Mouse (Mus musculus) heart, postnatal 0 days (tissue): Measurements from ENCODE around the gene Olfr1359. TPM values are rescaled to one million over a fixed set of nuclear protein-coding genes. Genes with fewer than 3 reads are reported as not detected.
"Not testable (repeated sequence)": the region's sequence is repeated elsewhere in the genome, so short reads cannot be mapped to it uniquely, and the experiment has no call there.

Experiments used
- ATAC-seq: fragments of 200-750 bp; cut with Nextera tagmentation; 2 replicates; pipeline ENCODE4 v1.8.0; 2017; ENCODE audit warnings: low read depth, moderate number of reproducible peaks, moderate library complexity; ENCODE audit not compliant: insufficient read depth
- DNase-seq: peaks from one replicate; pipeline ENCODE4 v3.0.0-alpha.2; 2016; ENCODE audit warnings: low spot score
- H3K27ac ChIP-seq: fragments of 300-500 bp; sonication (generic); 2 replicates; pipeline ENCODE4 v1.5.1; 2014; ENCODE audit warnings: low read depth, mild to moderate bottlenecking
- H3K27me3 ChIP-seq: fragments of 300-500 bp; sonication (generic); 2 replicates; pipeline ENCODE4 v1.6.1; 2014; ENCODE audit warnings: low read length, mixed read lengths; ENCODE audit not compliant: control insufficient read depth, insufficient read depth
- H3K36me3 ChIP-seq: fragments of 300-500 bp; sonication (generic); replicated peaks from 2 replicates; pipeline ENCODE4 v1.6.1; 2014; ENCODE audit warnings: low read length, mixed read lengths; ENCODE audit not compliant: control insufficient read depth, insufficient read depth
- H3K4me1 ChIP-seq: fragments of 300-500 bp; sonication (generic); 2 replicates; pipeline ENCODE4 v1.6.1; 2014; ENCODE audit warnings: antibody characterized with exemption; ENCODE audit not compliant: control insufficient read depth, insufficient read depth
- H3K4me2 ChIP-seq: fragments of 300-500 bp; sonication (generic); 2 replicates; pipeline ENCODE4 v1.6.1; 2014; ENCODE audit warnings: low read depth, mild to moderate bottlenecking, low read length, moderate library complexity
- H3K4me3 ChIP-seq: fragments of 300-500 bp; sonication (generic); 2 replicates; pipeline ENCODE4 v1.5.1; 2014; ENCODE audit warnings: low read depth, low read length
- H3K9ac ChIP-seq: fragments of 300-500 bp; sonication (generic); replicated peaks from 2 replicates; pipeline ENCODE4 v1.6.1; 2014; ENCODE audit warnings: low read depth, low read length, mixed read lengths
- H3K9me3 ChIP-seq: fragments of 300-500 bp; sonication (generic); replicated peaks from 2 replicates; pipeline ENCODE4 v1.6.1; 2016; ENCODE audit warnings: low read length; ENCODE audit not compliant: control insufficient read depth
- CTCF ChIP-seq: IDR thresholded peaks from 2 replicates; pipeline ENCODE4 v1.5.1; 2016; ENCODE audit warnings: antibody characterized with exemption, control low read depth, low read depth
- EP300 ChIP-seq: IDR thresholded peaks from 2 replicates; pipeline ENCODE4 v1.6.1; 2016; ENCODE audit warnings: antibody characterized with exemption, low read depth
- WGBS: fragments of 180-500 bp; shearing (Covaris S2); extraction: QIAGEN DNeasy Blood & Tissue Kit; methylation state at CpG from one replicate; pipeline ENCODE4 v1.1.7; 2014; 5-methylcytosine and 5-hydroxymethylcytosine counted together
- microRNA-seq: library from miRNA; unstranded; fragments of <30 nt; microRNA quantifications from one replicate; pipeline ENCODE4, GENCODE M21; 2016
- polyA plus RNA-seq: library from polyadenylated mRNA; unstranded; fragments of >200 nt; fragmentation: Nextera tagmentation; extraction: Ambion mirVana; gene quantifications from 2 replicates; pipeline ENCODE4 v1.2.1, GENCODE M21; 2015
- total RNA-seq: library from RNA; depleted of rRNA; stranded (reverse); fragments of >200 nt; gene quantifications from 2 replicates; pipeline ENCODE4 v1.2.3, GENCODE M21; 2014; ENCODE audit warnings: low replicate concordance; rRNA removed

Olfr1359 gene
- total and polyA plus RNA-seq, 2 experiments from 2014 or later, result not detected

GRCm38 (mm10) chr13:21752356-21752755 lies 54.4 kb downstream of the Olfr1359 start:
- DNase-seq, result no peak
- H3K27ac ChIP-seq, result peak overlapping the region; percentile 31; the same call in 1 of the 2 replicates

GRCm38 (mm10) chr13:21753051-21753523 lies 55.2 kb downstream of the Olfr1359 start:
- DNase-seq (no peak), ATAC-seq (no peak)
- 3% methylated on average over 10 of the region's 10 CpGs for whole genome bisulfite sequencing
- H3K27me3 ChIP-seq, result no peaks in the 10 kb centered on the region
- H3K27ac ChIP-seq, result peak overlapping the region; percentile 94
- no peaks in the 10 kb centered on the region for H3K9me3 ChIP-seq
- TF ChIP-seq EP300 (no peak), CTCF (no peak)
- peak overlapping the region; percentile 51 for H3K4me3 ChIP-seq
- H3K4me1 ChIP-seq, result peaks cover 23% of the 10 kb centered on the region
- H3K36me3 ChIP-seq, result no peaks in the 10 kb centered on the region
- H3K9ac ChIP-seq, result peak overlapping the region; percentile 51
- peak overlapping the region; percentile 67 for H3K4me2 ChIP-seq

More at GRCm38 (mm10) chr13:21752356-21752755, 54.4 kb downstream of the Olfr1359 start:
- TF ChIP-seq EP300, result no peak
- no peak for TF ChIP-seq CTCF
- Histone ChIP-seq H3K27me3 (no peaks in the 10 kb centered on the region), H3K9me3 (no peaks in the 10 kb centered on the region), H3K4me1 (peaks cover 23% of the 10 kb centered on the region), H3K4me2 (0 out of 2 replicates have a peak overlapping the region, but pooled peaks have one; percentile 67), H3K36me3 (no peaks in the 10 kb centered on the region), H3K9ac (0 out of 2 replicates have a peak overlapping the region, but pooled peaks have one; percentile 51), H3K4me3 (no peak overlapping the region)
- WGBS, result 33% methylated on average over 3 of the region's 3 CpGs
- no peak for ATAC-seq

GRCm38 (mm10) chr13:21753524-21754285 lies 55.8 kb downstream of the Olfr1359 start, which contains the start of the genes Hist1h2ak and Hist1h2bn:
Hist1h2ak (minus strand) TSS chr13:21753827.
Hist1h2bn (plus strand) TSS chr13:21754123.
- Histone ChIP-seq H3K4me2 (peak within 1 kb of the TSS; percentile 72), H3K4me1 (peaks cover 23% of the 10 kb centered on the region), H3K4me3 (peak within 1 kb of the TSS; percentile 51), H3K27ac (peak within 1 kb of the TSS; percentile 94), H3K9ac (peak within 1 kb of the TSS; percentile 51)
- not testable (repeated sequence) for H3K27me3 ChIP-seq, H3K9me3 ChIP-seq, H3K36me3 ChIP-seq
- WGBS, result 0% methylated on average over 36 of the region's 50 CpGs
- DNase-seq (peak; percentile 98), ATAC-seq (peak; percentile 92)

DNA sequence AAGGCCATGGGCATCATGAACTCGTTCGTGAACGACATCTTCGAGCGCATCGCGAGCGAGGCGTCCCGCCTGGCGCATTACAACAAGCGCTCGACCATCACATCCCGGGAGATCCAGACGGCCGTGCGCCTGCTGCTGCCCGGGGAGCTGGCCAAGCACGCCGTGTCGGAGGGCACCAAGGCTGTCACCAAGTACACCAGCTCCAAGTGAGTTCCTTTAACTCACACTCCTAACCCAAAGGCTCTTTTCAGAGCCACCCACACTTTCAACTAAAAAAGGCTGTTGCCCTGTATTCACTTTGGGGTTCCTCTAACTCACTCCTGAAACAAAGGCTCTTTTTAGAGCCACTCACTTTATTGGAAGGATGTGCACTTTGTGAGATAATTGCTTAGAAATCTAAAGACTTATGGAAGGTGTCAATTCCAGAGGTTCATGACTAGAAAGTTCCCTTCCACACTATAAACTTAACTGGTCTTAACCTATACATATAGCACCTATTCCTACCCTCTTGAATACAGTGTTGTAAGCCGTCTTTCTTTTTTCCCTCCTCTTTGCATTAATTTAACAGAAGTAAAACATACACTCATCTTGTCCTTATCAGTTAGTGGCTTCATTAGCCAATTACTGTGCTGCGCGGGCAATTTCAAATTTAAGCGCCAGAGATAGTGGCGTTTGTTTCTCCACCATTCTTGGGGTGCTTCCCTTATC lies 56.5 kb downstream of the Olfr1359 start:
- peak; percentile 18 for ATAC-seq
- H3K9me3 ChIP-seq, H3K36me3 ChIP-seq, H3K27me3 ChIP-seq: not testable (repeated sequence)
- peak overlapping the region; percentile 94 for H3K27ac ChIP-seq
- peak overlapping the region; percentile 51 for H3K4me3 ChIP-seq
- peak overlapping the region; percentile 48 for H3K9ac ChIP-seq
- WGBS, result 3% methylated on average over 12 of the region's 26 CpGs
- peak overlapping the region; percentile 72 for H3K4me2 ChIP-seq
- peaks cover 18% of the 10 kb centered on the region for H3K4me1 ChIP-seq
- peak; percentile 28 for DNase-seq

- 0 out of 2 replicates have a peak overlapping the region, but pooled peaks have one; percentile 5 for H3K4me3 ChIP-seq
Observed at GRCm38 (mm10) chr13:21755707-21756106, 57.8 kb downstream of the Olfr1359 start.

More at GRCm38 (mm10) chr13:21755707-21756106, 57.8 kb downstream of the Olfr1359 start:
- peak overlapping the region; percentile 72 for H3K4me2 ChIP-seq
- WGBS, result 74% methylated on average over 1 of the region's 1 CpGs
- no peaks in the 10 kb centered on the region for H3K9me3 ChIP-seq
- peaks cover 13% of the 10 kb centered on the region; the same call in 1 of the 2 replicates for H3K4me1 ChIP-seq
- ATAC-seq (no peak), DNase-seq (no peak)
- no peaks in the 10 kb centered on the region for H3K36me3 ChIP-seq
- TF ChIP-seq EP300, result no peak
- no peak overlapping the region; the same call in 1 of the 2 replicates for H3K9ac ChIP-seq
- no peak overlapping the region for H3K27ac ChIP-seq
- H3K27me3 ChIP-seq, result no peaks in the 10 kb centered on the region

Small RNA genes within 50 kb of the gene (microRNA-seq; reads per million reads assigned to microRNA genes)
- gene Gm44357, result not detected
- gene Gm44367, result not detected
- gene Gm44454, result not detected

Other genes with a start within 250 kb of the Olfr1359 start
Only the 30 nearest of the 33 such genes appear.
- 0.70 and 1.7 TPM in 2 replicates for gene Zkscan4, start 219.2 kb upstream of the Olfr1359 start, total RNA-seq
- 1.9 and 2.0 TPM in 2 replicates for gene Zkscan4, start 219.2 kb upstream of the Olfr1359 start, polyA plus RNA-seq
- gene Gm10065, start 218.7 kb upstream of the Olfr1359 start, total RNA-seq, result not detected in 2 replicates
- gene Gm10065, start 218.7 kb upstream of the Olfr1359 start, polyA plus RNA-seq, result not detected in 2 replicates
- 0.08 and 0.15 TPM in 2 replicates for gene AK157302, start 202.9 kb upstream of the Olfr1359 start, total RNA-seq
- 0.93 and 1.3 TPM in 2 replicates for gene AK157302, start 202.9 kb upstream of the Olfr1359 start, polyA plus RNA-seq
- gene Gm11273, start 196.7 kb upstream of the Olfr1359 start, total RNA-seq, result 54.7 and 58.8 TPM in 2 replicates
- 27.8 and 29.0 TPM in 2 replicates for gene Gm11273, start 196.7 kb upstream of the Olfr1359 start, polyA plus RNA-seq
- gene Zkscan8, start 167.0 kb upstream of the Olfr1359 start, total RNA-seq, result 7.1 and 10.9 TPM in 2 replicates
- 3.0 and 3.4 TPM in 2 replicates for gene Zkscan8, start 167.0 kb upstream of the Olfr1359 start, polyA plus RNA-seq
- not detected in 2 replicates for gene Olfr1366, start 155.3 kb upstream of the Olfr1359 start, total RNA-seq
- not detected in 2 replicates for gene Olfr1366, start 155.3 kb upstream of the Olfr1359 start, polyA plus RNA-seq
- not detected in 2 replicates for gene Olfr1535, start 138.2 kb upstream of the Olfr1359 start, total RNA-seq
- gene Olfr1535, start 138.2 kb upstream of the Olfr1359 start, polyA plus RNA-seq, result 0.03 TPM in 1 of 2 replicates, not detected in the other
- not detected in 2 replicates for gene Olfr1364, start 116.4 kb upstream of the Olfr1359 start, total RNA-seq
- not detected in 2 replicates for gene Olfr1364, start 116.4 kb upstream of the Olfr1359 start, polyA plus RNA-seq
- gene Olfr1362, start 84.1 kb upstream of the Olfr1359 start, total RNA-seq, result not detected in 2 replicates
- not detected in 2 replicates for gene Olfr1362, start 84.1 kb upstream of the Olfr1359 start, polyA plus RNA-seq
- not detected in 2 replicates for gene Olfr11, start 55.6 kb upstream of the Olfr1359 start, total RNA-seq
- not detected in 2 replicates for gene Olfr11, start 55.6 kb upstream of the Olfr1359 start, polyA plus RNA-seq
- gene Olfr1361, start 34.7 kb upstream of the Olfr1359 start, total RNA-seq, result not detected in 2 replicates
- gene Olfr1361, start 34.7 kb upstream of the Olfr1359 start, polyA plus RNA-seq, result not detected in 2 replicates
- not detected in 2 replicates for gene Olfr1360, start 20.7 kb upstream of the Olfr1359 start, total RNA-seq
- not detected in 2 replicates for gene Olfr1360, start 20.7 kb upstream of the Olfr1359 start, polyA plus RNA-seq
- gene Hist1h2bl, start 18.0 kb downstream of the Olfr1359 start, total RNA-seq, result 431 and 666 TPM in 2 replicates
- 0.55 and 0.98 TPM in 2 replicates for gene Hist1h2bl, start 18.0 kb downstream of the Olfr1359 start, polyA plus RNA-seq
- 828 and 1,538 TPM in 2 replicates for gene Hist1h2ai, start 18.3 kb downstream of the Olfr1359 start, total RNA-seq
- 3.6 and 4.3 TPM in 2 replicates for gene Hist1h2ai, start 18.3 kb downstream of the Olfr1359 start, polyA plus RNA-seq
- 1,332 and 1,437 TPM in 2 replicates for gene Hist1h3h, start 19.5 kb downstream of the Olfr1359 start, total RNA-seq
- 1.8 TPM in 1 of 2 replicates, not detected in the other for gene Hist1h3h, start 19.5 kb downstream of the Olfr1359 start, polyA plus RNA-seq
- gene Hist1h2bm, start 23.9 kb downstream of the Olfr1359 start, total RNA-seq, result 1,438 and 1,618 TPM in 2 replicates
- 0.60 and 0.90 TPM in 2 replicates for gene Hist1h2bm, start 23.9 kb downstream of the Olfr1359 start, polyA plus RNA-seq
- 962 and 1,129 TPM in 2 replicates for gene Hist1h4j, start 37.0 kb downstream of the Olfr1359 start, total RNA-seq
- gene Hist1h4j, start 37.0 kb downstream of the Olfr1359 start, polyA plus RNA-seq, result 0.20 and 0.27 TPM in 2 replicates
- gene Hist1h4k, start 52.4 kb downstream of the Olfr1359 start, total RNA-seq, result 470 and 1,132 TPM in 2 replicates
- 0.55 and 1.4 TPM in 2 replicates for gene Hist1h4k, start 52.4 kb downstream of the Olfr1359 start, polyA plus RNA-seq
- gene Hist1h2ak, start 55.7 kb downstream of the Olfr1359 start, total RNA-seq, result 128 and 633 TPM in 2 replicates
- 10.3 and 10.7 TPM in 2 replicates for gene Hist1h2ak, start 55.7 kb downstream of the Olfr1359 start, polyA plus RNA-seq
- 1,069 and 1,692 TPM in 2 replicates for gene Hist1h2bn, start 56.0 kb downstream of the Olfr1359 start, total RNA-seq
- 0.94 and 2.5 TPM in 2 replicates for gene Hist1h2bn, start 56.0 kb downstream of the Olfr1359 start, polyA plus RNA-seq
- 356 and 550 TPM in 2 replicates for gene Hist1h1b, start 82.5 kb downstream of the Olfr1359 start, total RNA-seq
- gene Hist1h1b, start 82.5 kb downstream of the Olfr1359 start, polyA plus RNA-seq, result 4.7 and 5.4 TPM in 2 replicates
- gene Hist1h3i, start 85.3 kb downstream of the Olfr1359 start, total RNA-seq, result 602 and 1,805 TPM in 2 replicates
- 21.5 and 25.8 TPM in 2 replicates for gene Hist1h3i, start 85.3 kb downstream of the Olfr1359 start, polyA plus RNA-seq
- gene Hist1h2an, start 89.1 kb downstream of the Olfr1359 start, total RNA-seq, result 677 and 1,354 TPM in 2 replicates
- 1.8 and 3.3 TPM in 2 replicates for gene Hist1h2an, start 89.1 kb downstream of the Olfr1359 start, polyA plus RNA-seq
- gene Hist1h2bp, start 89.3 kb downstream of the Olfr1359 start, total RNA-seq, result 250 and 332 TPM in 2 replicates
- gene Hist1h2bp, start 89.3 kb downstream of the Olfr1359 start, polyA plus RNA-seq, result 0.34 and 0.55 TPM in 2 replicates
- gene Hist1h2bq, start 112.1 kb downstream of the Olfr1359 start, total RNA-seq, result 1,204 and 1,722 TPM in 2 replicates
- gene Hist1h2bq, start 112.1 kb downstream of the Olfr1359 start, polyA plus RNA-seq, result 5.6 and 6.3 TPM in 2 replicates
- gene Hist1h2ao, start 112.4 kb downstream of the Olfr1359 start, total RNA-seq, result not detected in 2 replicates
- not detected in 2 replicates for gene Hist1h2ao, start 112.4 kb downstream of the Olfr1359 start, polyA plus RNA-seq
- gene Hist1h4m, start 113.6 kb downstream of the Olfr1359 start, total RNA-seq, result 1.1 and 2.7 TPM in 2 replicates
- gene Hist1h4m, start 113.6 kb downstream of the Olfr1359 start, polyA plus RNA-seq, result not detected in 2 replicates
- gene Hist1h4n, start 134.1 kb downstream of the Olfr1359 start, total RNA-seq, result 3,661 and 3,822 TPM in 2 replicates
- 2.0 and 2.4 TPM in 2 replicates for gene Hist1h4n, start 134.1 kb downstream of the Olfr1359 start, polyA plus RNA-seq
- 1,615 and 1,927 TPM in 2 replicates for gene Hist1h2ap, start 135.4 kb downstream of the Olfr1359 start, total RNA-seq
- 664 and 726 TPM in 2 replicates for gene Hist1h2ap, start 135.4 kb downstream of the Olfr1359 start, polyA plus RNA-seq
- 929 and 1,160 TPM in 2 replicates for gene Hist1h2br, start 135.6 kb downstream of the Olfr1359 start, total RNA-seq
- 5.2 and 6.5 TPM in 2 replicates for gene Hist1h2br, start 135.6 kb downstream of the Olfr1359 start, polyA plus RNA-seq